Comparison of ENCODE assay signal across 27 mouse cellular contexts in genomic region chr10:103715080-103715725, GRCm38 (mm10).
A peak's percentile ranks its signal among the peaks of the same experiment; 100 is the strongest.
DNase-seq lines count a peak whose midpoint lies in the region; ATAC-seq and TF ChIP-seq lines count a peak whose summit lies in the region.
"Had no signal": no experiment of that assay in that cellular context is flagged by ENCODE, and none has a peak within 500 bp of the region (broad histone marks: within the 10 kb centered on the region; RNA-seq: fewer than 3 reads in every experiment).

No protein-coding gene starts in this region.

- no peak for TF ChIP-seq POLR2A in limb, embryonic 14.5 days (IDR thresholded peaks at IDR 0.05; ENCODE audit: borderline replicate concordance, extremely low read depth, insufficient read depth, insufficient read length)

- H3K27me3 ChIP-seq in limb, embryonic 13.5 days, result no peaks in the 10 kb centered on the region
- H3K27me3 ChIP-seq in limb, embryonic 10.5 days (ENCODE audit: low read depth, poor library complexity, severe bottlenecking), result no peaks in the 10 kb centered on the region
- no peaks in the 10 kb centered on the region for H3K27me3 ChIP-seq in limb, embryonic 14.5 days (ENCODE audit: control insufficient read depth, insufficient read depth, low read length)
- H3K27me3 ChIP-seq in heart, embryonic 12.5 days (replicated peaks), result no peaks in the 10 kb centered on the region
- H3K27me3 ChIP-seq: CH12.LX; embryonic facial prominence, embryonic 12.5 days; embryonic facial prominence, embryonic 15.5 days; heart, embryonic 13.5 days; hindbrain, embryonic 12.5 days; hindbrain, embryonic 15.5 days; Patski had no signal

- 36% methylated on average over 3 of the region's 3 CpGs for WGBS in limb, embryonic 13.5 days
- WGBS in limb, embryonic 10.5 days, result 79% methylated on average over 3 of the region's 3 CpGs
- WGBS in limb, embryonic 14.5 days, result 45% methylated on average over 3 of the region's 3 CpGs
- WGBS in heart, embryonic 12.5 days, result 61% methylated on average over 3 of the region's 3 CpGs

- no peak overlapping the region for H3K27ac ChIP-seq in limb, embryonic 13.5 days
- no peak overlapping the region for H3K27ac ChIP-seq in limb, embryonic 10.5 days
- H3K27ac ChIP-seq in limb, embryonic 14.5 days (replicated peaks; ENCODE audit: low read depth, low read length), result no peak overlapping the region
- no peak overlapping the region for H3K27ac ChIP-seq in heart, embryonic 12.5 days (ENCODE audit: poor library complexity, severe bottlenecking)
- H3K27ac ChIP-seq: embryonic facial prominence, embryonic 12.5 days; embryonic facial prominence, embryonic 15.5 days; heart, embryonic 13.5 days; hindbrain, embryonic 12.5 days; hindbrain, embryonic 15.5 days had no signal

- peak; percentile 15 to 19 for DNase-seq in frontal cortex, adult 2 months (ENCODE audit: extremely low spot score in 1 of 2, low spot score in 1 of 2)
- no peak for DNase-seq in frontal cortex, postnatal 25 days (ENCODE audit: low spot score in 2 of 2)
- no peak for DNase-seq in limb, embryonic 10.5 days (ENCODE audit: low spot score)
- peak; percentile 31 for DNase-seq in limb, embryonic 14.5 days (ENCODE audit: low spot score)
- DNase-seq: adrenal gland, postnatal 10 days; adrenal gland, postnatal 36 days; B cell, adult 2 months; cerebellum, adult 11 months; cerebellum, adult 2 months; cerebellum, adult 9-11 months; cerebellum, postnatal 25 days; forebrain, postnatal 0 days; gastrocnemius, postnatal 25 days; heart, adult 18-20 months; heart, postnatal 14 days; heart, postnatal 4 days had no signal

- H3K4me3 ChIP-seq in limb, embryonic 13.5 days, result no peak overlapping the region
- no peak overlapping the region for H3K4me3 ChIP-seq in limb, embryonic 10.5 days
- H3K4me3 ChIP-seq in limb, embryonic 14.5 days (replicated peaks; ENCODE audit: low read length), result no peak overlapping the region
- no peak overlapping the region for H3K4me3 ChIP-seq in heart, embryonic 12.5 days
- H3K4me3 ChIP-seq: embryonic facial prominence, embryonic 12.5 days; embryonic facial prominence, embryonic 15.5 days; heart, embryonic 13.5 days; hindbrain, embryonic 12.5 days; hindbrain, embryonic 15.5 days had no signal

- H3K9ac ChIP-seq in limb, embryonic 13.5 days, result no peak overlapping the region
- H3K9ac ChIP-seq in limb, embryonic 14.5 days (ENCODE audit: low read depth, low read length, severe bottlenecking), result no peak overlapping the region
- no peak overlapping the region for H3K9ac ChIP-seq in heart, embryonic 12.5 days
- H3K9ac ChIP-seq: embryonic facial prominence, embryonic 12.5 days; embryonic facial prominence, embryonic 15.5 days; forebrain, postnatal 0 days; heart, embryonic 13.5 days; hindbrain, embryonic 12.5 days; hindbrain, embryonic 15.5 days had no signal

- no peaks in the 10 kb centered on the region for H3K9me3 ChIP-seq in limb, embryonic 13.5 days
- H3K9me3 ChIP-seq in limb, embryonic 10.5 days (replicated peaks), result no peaks in the 10 kb centered on the region
- no peaks in the 10 kb centered on the region for H3K9me3 ChIP-seq in limb, embryonic 14.5 days (ENCODE audit: control insufficient read depth, low read length)
- H3K9me3 ChIP-seq in heart, embryonic 12.5 days (replicated peaks), result 0 out of 2 replicates have a peak, but pooled peaks cover 2% of the 10 kb centered on the region
- H3K9me3 ChIP-seq: embryonic facial prominence, embryonic 12.5 days; embryonic facial prominence, embryonic 15.5 days; heart, embryonic 13.5 days; hindbrain, embryonic 12.5 days; hindbrain, embryonic 15.5 days had no signal

- no peaks in the 10 kb centered on the region for H3K4me1 ChIP-seq in limb, embryonic 13.5 days
- no peaks in the 10 kb centered on the region for H3K4me1 ChIP-seq in limb, embryonic 10.5 days
- no peaks in the 10 kb centered on the region for H3K4me1 ChIP-seq in limb, embryonic 14.5 days (ENCODE audit: control insufficient read depth, insufficient read depth, low read length)
- H3K4me1 ChIP-seq in heart, embryonic 12.5 days (replicated peaks), result peaks cover 5% of the 10 kb centered on the region
- H3K4me1 ChIP-seq: embryonic facial prominence, embryonic 12.5 days; embryonic facial prominence, embryonic 15.5 days; heart, embryonic 13.5 days; hindbrain, embryonic 12.5 days; hindbrain, embryonic 15.5 days had no signal

- H3K4me2 ChIP-seq in limb, embryonic 13.5 days (replicated peaks), result no peak overlapping the region
- no peak overlapping the region for H3K4me2 ChIP-seq in limb, embryonic 14.5 days (replicated peaks; ENCODE audit: low read depth, low read length, severe bottlenecking)
- no peak overlapping the region for H3K4me2 ChIP-seq in heart, embryonic 12.5 days
- H3K4me2 ChIP-seq: embryonic facial prominence, embryonic 12.5 days; embryonic facial prominence, embryonic 15.5 days; heart, embryonic 13.5 days; hindbrain, embryonic 12.5 days; hindbrain, embryonic 15.5 days had no signal

- H3K36me3 ChIP-seq in limb, embryonic 13.5 days, result no peaks in the 10 kb centered on the region
- H3K36me3 ChIP-seq in limb, embryonic 10.5 days, result no peaks in the 10 kb centered on the region
- no peaks in the 10 kb centered on the region for H3K36me3 ChIP-seq in limb, embryonic 14.5 days (ENCODE audit: control insufficient read depth, insufficient read depth, low read length)
- H3K36me3 ChIP-seq in heart, embryonic 12.5 days, result no peaks in the 10 kb centered on the region
- H3K36me3 ChIP-seq: embryonic facial prominence, embryonic 12.5 days; embryonic facial prominence, embryonic 15.5 days; G1E; heart, embryonic 13.5 days; hindbrain, embryonic 12.5 days; hindbrain, embryonic 15.5 days had no signal

- ATAC-seq in limb, embryonic 13.5 days (ENCODE audit: low FRiP score, low read depth), result peak; percentile 61; the same call in 1 of the 2 replicates
- no peak for ATAC-seq in limb, embryonic 14.5 days (ENCODE audit: low FRiP score, low read depth)
- ATAC-seq in heart, embryonic 12.5 days (ENCODE audit: insufficient number of reproducible peaks, low FRiP score), result no peak
- ATAC-seq: forebrain, embryonic 14.5 days; forebrain, postnatal 0 days; Patski had no signal

Comparison
In these comparisons a context has a peak if more than half of its experiments do, and no peak if none do; other contexts are left out.
1. DNase-seq: peak in frontal cortex, adult 2 months (2 of 2) and limb, embryonic 14.5 days (single experiment); none in frontal cortex, postnatal 25 days (0 of 2) and limb, embryonic 10.5 days (single experiment).